Mouse (Mus musculus) cerebral cortex, adult 2 months (tissue): ENCODE measurements around the gene Epb41l4b.

Experiments
- WGBS: fragments of 180-500 bp; shearing (Covaris S2); methylation state at CpG from one replicate; pipeline ENCODE4 v1.1.7; 2018; 5-methylcytosine and 5-hydroxymethylcytosine counted together

Epb41l4b gene

GRCm38 (mm10) chr4:56944286-56944685 lies 199.0 kb downstream of the Epb41l4b start:
- 31% methylated on average over 4 of the region's 4 CpGs for WGBS

- 66% methylated on average over 1 of the region's 1 CpGs for WGBS
Measured at GRCm38 (mm10) chr4:56943258-56943657, 200.0 kb downstream of the Epb41l4b start.

- 41% methylated on average over 1 of the region's 1 CpGs for WGBS
Measured at GRCm38 (mm10) chr4:56942567-56942966, 200.7 kb downstream of the Epb41l4b start.
